Mouse (Mus musculus) gastrocnemius, adult 18-20 months (tissue): ENCODE measurements around the gene Wdr5. TPM values are rescaled to one million over a fixed set of nuclear protein-coding genes. Genes with fewer than 3 reads are reported as not detected.
"Not testable (repeated sequence)": the region's sequence is repeated elsewhere in the genome, so short reads cannot be mapped to it uniquely, and the experiment has no call there.

Experiments
- DNase-seq: peaks from one replicate; pipeline ENCODE4 v3.0.0; 2021; ENCODE audit warnings: low spot score
- total RNA-seq, 2 experiments: library from RNA; stranded (reverse); gene quantifications; 2 replicates each; pipeline ENCODE4 v1.2.3; 2021

Wdr5 gene
- total RNA-seq, 2 experiments from 2014 or later: 16.8 to 18.1 TPM

GRCm38 (mm10) chr2:27496391-27497028 is 18.4 kb upstream of the Wdr5 start:
- no peak for DNase-seq

- peak; percentile 53 for DNase-seq
Measured at GRCm38 (mm10) chr2:27504113-27504885, 10.7 kb upstream of the Wdr5 start.

DNA sequence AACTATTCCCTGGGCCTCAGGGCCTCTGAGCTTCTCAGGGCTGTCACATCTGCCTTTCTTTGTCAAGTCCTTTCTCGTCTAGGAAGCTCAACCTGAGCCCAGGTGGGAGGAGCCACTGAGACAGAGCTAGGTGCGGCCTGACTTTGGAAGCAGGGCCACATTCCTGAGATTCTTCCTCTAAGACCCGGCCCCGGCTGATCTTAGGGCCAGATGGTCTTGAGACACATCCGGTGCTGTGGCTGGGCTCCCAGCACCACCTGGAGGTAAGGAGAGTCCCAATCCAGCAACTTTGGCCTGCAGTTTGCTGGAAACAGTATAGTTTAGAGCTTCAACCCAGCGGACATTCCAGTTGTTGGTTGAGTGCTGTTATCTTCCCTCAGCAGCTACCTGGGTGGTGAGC is 9.4 kb upstream of the Wdr5 start:
- no peak for DNase-seq

DNA sequence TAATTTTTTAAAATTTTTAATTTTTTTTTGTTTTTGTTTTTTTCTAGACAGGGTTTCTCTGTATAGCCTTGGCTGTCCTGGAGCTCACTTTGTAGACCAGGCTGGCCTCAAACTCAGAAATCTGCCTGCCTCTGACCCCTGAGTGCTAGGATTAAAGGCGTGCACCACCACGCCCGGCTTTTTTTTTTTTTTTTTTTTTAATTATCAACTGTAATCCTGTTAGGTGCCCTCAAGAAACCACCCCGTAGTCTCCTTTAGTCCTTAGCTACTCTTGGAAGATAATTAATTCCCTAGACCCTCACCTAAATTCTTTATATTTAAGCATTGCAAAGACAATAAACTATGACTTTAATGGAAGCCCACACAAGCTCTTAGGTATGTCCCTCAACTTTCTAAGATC is 8.3 kb upstream of the Wdr5 start:
- DNase-seq: not testable (repeated sequence)

DNA sequence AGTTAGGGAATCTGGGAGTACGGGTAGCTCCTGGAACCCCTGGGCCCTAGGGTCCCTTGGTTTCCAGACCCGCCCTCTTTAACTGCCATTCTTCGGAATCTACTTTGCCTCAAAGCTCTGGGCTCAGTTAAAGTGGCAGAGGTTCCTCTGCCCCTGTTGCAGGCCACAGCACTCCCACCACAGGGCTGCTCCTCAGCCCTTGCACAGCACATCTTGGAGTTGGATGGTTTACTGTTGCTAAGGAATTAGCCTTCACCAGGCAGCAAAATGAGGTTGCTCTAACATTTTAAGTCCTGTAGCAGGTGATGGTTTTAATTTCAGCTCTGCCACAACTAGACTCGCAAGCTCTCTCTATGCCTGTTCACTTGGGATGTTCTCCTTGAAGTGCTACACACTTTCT is 7.4 kb upstream of the Wdr5 start, which contains the start of gene Brd3:
Gene Brd3 (minus strand): TSS at position 101 of the 400 bp plus-strand sequence.
- DNase-seq: no peak

DNA sequence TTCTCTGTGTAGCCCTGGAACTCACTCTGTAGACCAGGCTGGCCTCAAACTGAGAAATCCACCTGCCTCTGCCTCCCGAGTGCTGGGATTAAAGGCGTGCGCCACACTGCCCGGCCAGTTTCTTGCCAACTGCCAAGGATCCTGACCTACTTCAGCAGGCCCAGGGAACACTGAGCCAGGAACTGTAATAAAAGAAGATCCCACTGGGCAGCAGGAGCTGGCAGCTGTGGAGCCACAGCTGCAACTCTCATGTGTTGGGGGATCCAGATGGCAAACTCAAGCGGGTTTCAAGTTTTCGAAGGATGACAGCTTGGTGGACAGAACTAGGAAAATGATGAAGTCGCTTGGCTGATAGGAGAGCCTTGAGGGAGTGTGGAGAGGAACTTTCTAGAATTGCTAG is 4.3 kb upstream of the Wdr5 start:
- DNase-seq: peak; percentile 77

DNA sequence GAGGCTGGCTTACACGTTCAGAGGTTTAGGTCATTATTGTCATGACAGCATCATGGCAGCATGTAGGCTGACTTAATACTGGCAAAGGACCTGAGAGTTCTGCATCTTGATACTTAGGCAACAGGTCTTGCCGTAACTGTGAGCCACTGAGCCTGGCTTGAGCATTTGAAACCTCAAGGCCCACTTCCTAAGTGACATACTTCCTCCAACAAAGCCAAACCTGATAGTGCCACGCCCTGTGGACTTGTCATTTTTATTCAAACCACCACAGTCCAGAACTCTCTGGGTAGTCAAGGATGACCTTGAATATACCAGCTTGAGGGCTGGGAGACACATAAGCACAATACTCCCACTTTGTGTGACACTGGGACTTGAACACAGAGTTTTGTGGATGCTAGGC is 2.0 kb upstream of the Wdr5 start:
- no peak for DNase-seq

DNA sequence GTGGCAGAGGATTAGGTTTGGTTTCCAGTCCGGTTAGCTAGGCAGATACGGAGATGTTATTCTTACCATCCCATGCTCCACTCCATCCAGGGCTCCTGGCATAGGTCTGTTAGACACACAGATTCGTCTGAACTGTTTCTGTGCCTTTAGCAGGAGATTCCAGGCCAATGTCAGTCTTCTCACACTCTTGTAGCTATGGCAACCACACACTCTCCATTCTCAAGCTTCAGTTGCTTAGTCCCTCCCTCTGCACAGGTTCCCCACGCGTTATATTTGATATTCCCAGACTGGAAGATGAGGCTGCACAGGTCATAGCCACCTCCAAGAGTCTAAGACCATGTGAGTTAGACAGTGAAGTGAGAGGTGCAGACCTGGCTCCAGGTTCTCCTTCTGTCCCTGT is 1.1 kb upstream of the Wdr5 start:
- DNase-seq: no peak

GRCm38 (mm10) chr2:27515341-27516166 is 597 bp downstream of the Wdr5 start:
- peak; percentile 8 for DNase-seq

GRCm38 (mm10) chr2:27516289-27516688 is 1.3 kb downstream of the Wdr5 start:
- no peak for DNase-seq

DNA sequence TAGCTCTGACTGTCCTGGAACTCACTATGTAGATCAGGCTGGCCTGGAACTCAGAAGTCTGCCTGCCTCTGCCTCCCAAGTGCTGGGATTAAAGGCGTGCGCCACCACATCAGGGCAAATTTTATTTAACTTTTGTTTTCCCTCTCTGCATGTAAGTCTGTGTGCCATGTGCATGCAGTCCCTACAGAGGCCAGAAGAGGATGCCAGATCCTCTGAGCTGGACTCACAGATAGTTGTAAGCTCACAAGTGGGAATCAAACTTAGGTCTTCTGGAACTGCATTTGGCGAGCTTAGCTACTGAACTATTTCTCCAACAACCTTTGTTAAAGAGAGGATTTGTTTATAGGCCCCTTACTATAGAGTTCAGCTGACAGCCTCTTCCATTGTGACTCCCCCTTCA is 3.3 kb downstream of the Wdr5 start:
- no peak for DNase-seq

GRCm38 (mm10) chr2:27538455-27539330 is 23.7 kb downstream of the Wdr5 start:
- not testable (repeated sequence) for DNase-seq

GRCm38 (mm10) chr2:27539336-27539735 is 24.4 kb downstream of the Wdr5 start:
- DNase-seq: no peak

GRCm38 (mm10) chr2:27539772-27540514 is 25.0 kb downstream of the Wdr5 start:
- DNase-seq: peak; percentile 99

DNA sequence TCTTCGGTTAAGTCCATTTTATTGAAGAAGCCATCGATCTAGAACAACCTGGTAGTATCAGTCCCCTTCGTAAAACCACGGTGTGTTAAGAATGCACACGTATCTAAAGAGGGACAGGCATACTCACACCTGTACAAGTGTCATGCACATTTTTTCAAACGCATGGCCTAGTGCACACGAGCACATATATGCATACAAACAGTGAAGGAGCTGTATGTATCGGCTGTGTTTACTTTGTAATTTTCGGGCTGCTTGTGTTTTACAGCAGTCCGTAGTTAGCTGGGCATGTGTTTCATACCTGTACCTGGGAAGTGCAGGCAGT is 25.5 kb downstream of the Wdr5 start:
- DNase-seq: no peak

DNA sequence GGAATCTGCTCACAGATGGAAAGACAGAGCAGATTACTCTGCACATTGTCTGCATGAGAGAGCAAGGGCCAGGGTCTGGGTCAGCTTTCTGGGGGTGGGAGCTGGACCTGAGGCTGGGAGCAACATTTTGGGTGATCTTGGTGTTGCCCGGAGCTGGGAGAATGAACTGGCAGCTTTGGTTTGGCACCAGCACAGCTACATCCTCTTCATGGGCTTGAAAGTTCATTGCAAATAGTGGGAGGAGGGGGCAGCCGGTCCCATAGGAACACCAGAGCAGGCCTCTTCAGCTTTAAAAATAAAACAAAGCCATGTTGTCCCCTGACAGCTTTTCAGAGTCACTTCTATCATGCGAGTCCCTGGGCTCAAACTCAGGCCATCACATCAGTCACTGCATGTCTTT is 26.3 kb downstream of the Wdr5 start:
- DNase-seq: no peak

GRCm38 (mm10) chr2:27544613-27545012 is 29.7 kb downstream of the Wdr5 start:
- no peak for DNase-seq

DNA sequence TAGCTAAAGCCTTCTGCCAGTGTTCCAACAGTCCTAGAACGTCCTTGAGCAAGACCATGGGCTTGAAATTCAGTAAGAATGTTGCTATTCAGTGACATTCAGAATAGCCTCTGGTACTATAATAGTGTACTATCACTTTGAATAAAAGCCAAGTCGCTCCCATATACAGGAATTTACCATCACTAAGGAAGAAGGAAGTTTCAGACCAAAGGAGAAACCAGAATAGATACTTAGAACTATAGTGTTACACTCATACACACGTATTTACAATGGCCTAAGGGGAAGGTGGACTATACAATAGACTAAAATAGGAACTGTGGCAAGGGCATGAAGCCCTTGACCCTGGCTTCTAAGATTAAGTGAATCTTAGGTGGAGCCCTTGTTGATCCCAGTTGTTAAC is 30.6 kb downstream of the Wdr5 start:
- not testable (repeated sequence) for DNase-seq

GRCm38 (mm10) chr2:27546041-27546440 is 31.1 kb downstream of the Wdr5 start:
- not testable (repeated sequence) for DNase-seq

DNA sequence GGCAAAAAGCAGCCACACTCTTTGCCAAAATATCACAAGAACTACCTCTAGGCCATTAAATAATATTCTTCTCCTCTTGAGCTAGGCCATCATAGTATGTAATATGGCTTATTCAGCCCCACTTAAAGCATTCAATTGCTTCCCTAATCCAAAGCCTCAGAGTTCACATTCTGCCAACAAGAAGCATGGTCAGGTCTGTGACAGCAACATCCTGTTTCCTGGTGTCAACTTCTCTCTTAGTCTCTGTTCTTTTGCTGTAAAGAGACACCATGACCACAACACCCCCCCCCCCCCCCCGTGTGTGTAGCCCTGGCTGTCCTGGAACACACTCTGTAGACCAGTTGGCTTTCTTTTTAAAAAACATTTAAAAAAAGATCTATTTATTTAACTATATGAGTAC is 32.4 kb downstream of the Wdr5 start:
- no peak for DNase-seq

- no peak for DNase-seq
Measured at GRCm38 (mm10) chr2:27547986-27548385, 33.0 kb downstream of the Wdr5 start.
